Mouse (Mus musculus) ES-Bruce4 (cell line): ENCODE data around the gene Olfr558. TPM values are rescaled to one million over a fixed set of nuclear protein-coding genes. Genes with fewer than 3 reads are reported as not detected.

Experiments
- H3K27ac ChIP-seq: 2 replicates; pipeline ENCODE4 v1.5.1; 2012; ENCODE audit warnings: low read length, inconsistent platforms; ENCODE audit not compliant: insufficient read depth
- H3K27me3 ChIP-seq: 2 replicates; pipeline ENCODE4 v1.6.1; 2012; ENCODE audit warnings: mild to moderate bottlenecking, low read length, inconsistent platforms; ENCODE audit not compliant: control insufficient read depth, poor library complexity, insufficient read depth, severe bottlenecking
- H3K36me3 ChIP-seq: 2 replicates; pipeline ENCODE4 v1.6.1; 2012; ENCODE audit warnings: inconsistent platforms, mild to moderate bottlenecking, low read length, moderate library complexity; ENCODE audit not compliant: control insufficient read depth, poor library complexity, insufficient read depth, severe bottlenecking
- H3K4me1 ChIP-seq: one replicate; pipeline ENCODE4 v1.8.1; 2011; ENCODE audit warnings: low read length; ENCODE audit not compliant: control insufficient read depth, insufficient read depth
- H3K4me3 ChIP-seq: 2 replicates; pipeline ENCODE4 v1.5.1; 2011; ENCODE audit warnings: low read depth, mild to moderate bottlenecking, low read length
- H3K9ac ChIP-seq: 2 replicates; pipeline ENCODE4 v1.6.1; 2012; ENCODE audit warnings: low read depth, mild to moderate bottlenecking, inconsistent platforms; ENCODE audit not compliant: poor library complexity, severe bottlenecking
- H3K9me3 ChIP-seq: replicated peaks from 2 replicates; pipeline ENCODE4 v1.6.1; 2012; ENCODE audit warnings: mild to moderate bottlenecking, low read length, inconsistent platforms; ENCODE audit not compliant: control insufficient read depth, poor library complexity, insufficient read depth, severe bottlenecking
- CTCF ChIP-seq: IDR thresholded peaks from one replicate; pipeline ENCODE4 v1.8.1; 2011; ENCODE audit warnings: low read depth, low read length
- EP300 ChIP-seq: IDR thresholded peaks from 2 replicates; pipeline ENCODE4 v1.6.1; 2011; ENCODE audit warnings: low read depth, low read length; ENCODE audit not compliant: insufficient read depth
- POLR2A ChIP-seq: IDR thresholded peaks from one replicate; pipeline ENCODE4 v1.8.1; 2011; ENCODE audit warnings: low read length; ENCODE audit not compliant: insufficient read depth
- polyA plus RNA-seq: library from polyadenylated mRNA; stranded (reverse); fragments of >200 nt; gene quantifications from 2 replicates; pipeline ENCODE4 v1.2.4, GENCODE M21; 2011; ENCODE audit warnings: low read depth; ENCODE audit not compliant: missing spikeins, insufficient read depth, insufficient read length

The Olfr558 gene
- not detected in 2 replicates for polyA plus RNA-seq

DNA sequence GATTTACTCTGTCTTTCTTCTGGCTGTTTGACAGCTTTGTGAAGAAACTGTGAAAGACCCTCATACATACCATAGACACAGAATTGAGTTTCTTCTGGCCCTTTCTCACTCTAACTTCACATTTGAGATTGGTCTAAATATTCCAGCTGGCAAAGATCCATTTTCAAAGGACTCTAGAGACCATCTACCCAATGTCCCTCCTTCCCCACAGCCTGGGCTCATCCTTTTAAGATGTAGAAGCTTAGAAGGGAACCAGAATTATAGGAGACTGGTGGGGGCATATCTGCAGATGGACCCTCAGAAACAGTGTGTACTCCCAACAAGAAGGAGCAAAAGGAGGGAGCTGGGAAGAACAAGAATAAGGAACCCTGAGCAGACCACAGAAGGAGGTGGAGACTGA is at the start of gene Olfr558:
TSS of gene Olfr558 (plus strand) at position 301 of the 400 bp plus-strand sequence.
- Histone ChIP-seq H3K9me3 (no peaks in the 10 kb centered on the region), H3K27ac (no peak within 1 kb of the TSS), H3K9ac (no peak within 1 kb of the TSS), H3K36me3 (no peaks in the 10 kb centered on the region), H3K4me1 (no peaks in the 10 kb centered on the region), H3K27me3 (no peaks in the 10 kb centered on the region), H3K4me3 (no peak within 1 kb of the TSS)
- no peak for TF ChIP-seq POLR2A
- TF ChIP-seq CTCF = no peak
- TF ChIP-seq EP300 = no peak

DNA sequence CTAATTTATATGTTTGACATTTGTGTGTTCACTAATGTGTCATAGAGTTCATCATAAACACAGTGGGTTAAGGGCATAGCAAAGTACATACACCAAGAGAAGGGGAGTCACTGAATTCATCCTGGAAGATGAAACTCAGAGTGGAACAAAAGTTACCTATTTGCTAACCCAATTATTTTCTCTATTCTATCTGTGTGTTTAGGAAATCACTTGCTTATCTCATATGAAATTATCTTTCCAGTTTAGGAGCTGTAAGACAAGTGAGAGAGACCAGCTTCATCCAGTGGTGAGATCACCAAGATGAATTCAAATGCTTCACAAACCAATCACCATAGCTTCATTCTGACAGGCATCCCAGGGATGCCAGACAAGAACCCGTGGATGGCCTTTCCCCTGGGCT is 43.5 kb upstream of the Olfr558 start, which contains the start of gene Olfr555:
TSS of gene Olfr555 (plus strand) at position 301 of the 400 bp plus-strand sequence.
- no peaks in the 10 kb centered on the region for H3K9me3 ChIP-seq
- TF ChIP-seq POLR2A (no peak), EP300 (no peak), CTCF (no peak)
- no peak within 1 kb of the TSS for H3K9ac ChIP-seq
- H3K4me1 ChIP-seq = no peaks in the 10 kb centered on the region
- no peaks in the 10 kb centered on the region for H3K27me3 ChIP-seq
- H3K36me3 ChIP-seq = no peaks in the 10 kb centered on the region
- no peak within 1 kb of the TSS for H3K27ac ChIP-seq
- no peak within 1 kb of the TSS for H3K4me3 ChIP-seq

DNA sequence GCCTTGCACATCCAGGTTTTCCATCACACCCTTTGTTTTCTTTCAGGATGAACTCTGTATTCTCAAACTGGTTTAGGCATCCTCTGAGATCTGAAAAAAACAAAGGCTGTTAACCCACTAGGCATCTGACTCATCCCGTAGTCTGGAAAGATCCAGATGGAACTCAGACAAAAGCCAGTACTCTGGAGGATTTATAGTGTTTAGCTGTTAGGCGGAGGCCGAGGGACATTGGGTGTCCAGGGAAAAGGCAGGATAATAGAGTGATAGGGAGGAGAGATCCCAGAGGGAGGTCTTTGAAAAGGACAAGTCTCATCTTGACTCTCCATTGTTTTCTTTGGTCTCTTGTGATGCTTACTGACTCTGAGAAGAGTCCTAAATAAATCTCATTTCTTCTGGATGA is 37.4 kb upstream of the Olfr558 start, which contains the start of gene Olfr556:
TSS of gene Olfr556 (plus strand) at position 301 of the 400 bp plus-strand sequence.
- H3K4me1 ChIP-seq = no peaks in the 10 kb centered on the region
- TF ChIP-seq POLR2A = no peak
- H3K27ac ChIP-seq = no peak within 1 kb of the TSS
- no peaks in the 10 kb centered on the region for H3K36me3 ChIP-seq
- H3K9ac ChIP-seq = no peak within 1 kb of the TSS
- H3K27me3 ChIP-seq = no peaks in the 10 kb centered on the region
- no peaks in the 10 kb centered on the region for H3K9me3 ChIP-seq
- H3K4me3 ChIP-seq = no peak within 1 kb of the TSS

DNA sequence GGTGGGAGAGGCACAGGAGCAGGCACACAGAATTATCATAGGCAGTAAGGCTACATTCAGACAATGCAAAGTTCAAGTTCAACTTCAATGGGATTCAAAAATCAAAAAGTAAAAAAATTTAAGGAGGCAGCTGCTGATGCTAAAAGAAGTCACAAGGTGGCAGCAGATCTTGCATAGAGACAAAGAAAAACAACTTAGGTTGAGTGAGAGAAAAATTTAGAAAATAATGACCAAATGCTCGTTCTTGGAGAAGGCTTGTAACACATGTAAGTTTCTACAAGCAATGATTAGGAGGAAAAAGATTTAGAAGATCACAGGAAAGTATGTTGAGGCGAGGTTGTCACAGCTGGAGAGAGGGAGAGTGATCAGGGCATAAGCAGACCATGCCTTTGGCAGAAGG is 36.6 kb upstream of the Olfr558 start:
- TF ChIP-seq POLR2A (no peak), EP300 (no peak), CTCF (no peak)
- H3K27me3 ChIP-seq = no peaks in the 10 kb centered on the region
- H3K4me3 ChIP-seq = no peak overlapping the region
- no peak overlapping the region for H3K27ac ChIP-seq
- H3K9me3 ChIP-seq = no peaks in the 10 kb centered on the region
- no peaks in the 10 kb centered on the region for H3K4me1 ChIP-seq
- H3K36me3 ChIP-seq = no peaks in the 10 kb centered on the region
- H3K9ac ChIP-seq = no peak overlapping the region

DNA sequence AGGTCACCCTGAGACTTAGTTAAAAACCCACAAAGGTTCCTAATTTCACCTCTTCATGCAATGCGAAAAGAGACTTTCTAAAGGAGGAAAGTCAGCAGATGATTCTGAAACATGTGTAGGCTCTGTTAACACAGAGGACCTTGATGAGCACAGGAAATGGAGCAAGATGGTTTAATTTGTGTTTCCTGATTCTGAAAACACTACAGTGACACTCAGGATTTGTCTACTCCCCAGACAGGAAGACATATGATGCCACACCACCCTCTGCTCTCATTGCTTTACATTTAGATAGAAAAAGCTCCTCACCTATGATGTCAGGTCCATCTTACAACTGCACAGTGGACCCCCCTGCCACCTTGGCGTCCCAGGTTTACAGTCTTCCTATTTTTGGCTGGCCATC is 25.8 kb upstream of the Olfr558 start:
- Histone ChIP-seq H3K27me3 (no peaks in the 10 kb centered on the region), H3K9me3 (no peaks in the 10 kb centered on the region), H3K4me3 (no peak overlapping the region), H3K9ac (no peak overlapping the region), H3K27ac (no peak overlapping the region), H3K4me1 (no peaks in the 10 kb centered on the region), H3K36me3 (no peaks in the 10 kb centered on the region)
- TF ChIP-seq CTCF = no peak
- TF ChIP-seq EP300 = no peak
- TF ChIP-seq POLR2A = no peak

DNA sequence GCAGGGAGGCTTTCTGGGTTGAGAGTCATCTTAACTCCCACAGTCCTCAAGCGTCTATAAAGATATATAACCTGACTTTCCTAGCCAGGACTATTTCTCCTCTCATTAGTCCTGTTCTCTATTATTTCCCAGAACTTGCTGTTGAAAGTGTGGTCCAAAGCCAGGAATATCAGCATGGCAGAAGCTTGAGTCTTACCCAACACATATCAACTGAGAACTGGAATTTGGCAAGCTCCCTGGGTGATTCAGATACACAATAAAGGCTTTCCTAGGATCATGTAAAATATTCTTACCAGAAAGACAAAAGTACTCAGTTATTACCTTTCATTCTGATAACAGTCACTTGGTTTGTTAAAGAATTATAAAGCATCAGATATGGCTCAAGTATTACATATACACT is 20.1 kb upstream of the Olfr558 start:
- H3K27me3 ChIP-seq = no peaks in the 10 kb centered on the region; the same call in 1 of the 2 replicates
- H3K4me1 ChIP-seq = no peaks in the 10 kb centered on the region
- no peak overlapping the region for H3K4me3 ChIP-seq
- TF ChIP-seq CTCF = no peak
- TF ChIP-seq POLR2A = no peak
- TF ChIP-seq EP300 = no peak
- no peak overlapping the region for H3K27ac ChIP-seq
- no peaks in the 10 kb centered on the region for H3K36me3 ChIP-seq
- no peaks in the 10 kb centered on the region for H3K9me3 ChIP-seq
- H3K9ac ChIP-seq = no peak overlapping the region
